Mouse (Mus musculus): ENCODE measurements around the gene Zfp771.

The Zfp771 gene

GRCm38 (mm10) chr7:127253821-127254769 lies 10.0 kb downstream of the Zfp771 start:
- peak; percentile 96 for DNase-seq

GRCm38 (mm10) chr7:127255008-127255407 lies 10.9 kb downstream of the Zfp771 start:
- no peak for DNase-seq

DNA sequence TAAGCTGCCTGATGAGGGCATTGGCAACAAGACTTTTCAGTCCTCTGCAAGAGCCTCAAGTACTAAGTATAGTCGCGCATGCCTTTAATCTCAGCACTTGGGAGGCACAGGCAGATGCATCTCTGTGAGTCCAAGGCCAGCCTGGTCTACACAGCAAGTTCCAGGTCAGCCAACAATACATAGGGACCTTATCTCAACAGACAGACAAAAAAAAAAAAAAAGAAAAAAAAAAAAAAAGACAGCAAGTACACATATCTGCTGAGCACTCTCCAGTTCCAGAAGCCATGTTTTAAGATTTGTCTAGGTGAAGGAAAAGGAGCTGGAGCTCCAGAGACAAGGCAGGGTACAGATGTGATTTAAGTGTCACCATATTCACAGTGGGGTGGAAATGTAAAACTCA lies 11.9 kb downstream of the Zfp771 start:
- DNase-seq: no peak

DNA sequence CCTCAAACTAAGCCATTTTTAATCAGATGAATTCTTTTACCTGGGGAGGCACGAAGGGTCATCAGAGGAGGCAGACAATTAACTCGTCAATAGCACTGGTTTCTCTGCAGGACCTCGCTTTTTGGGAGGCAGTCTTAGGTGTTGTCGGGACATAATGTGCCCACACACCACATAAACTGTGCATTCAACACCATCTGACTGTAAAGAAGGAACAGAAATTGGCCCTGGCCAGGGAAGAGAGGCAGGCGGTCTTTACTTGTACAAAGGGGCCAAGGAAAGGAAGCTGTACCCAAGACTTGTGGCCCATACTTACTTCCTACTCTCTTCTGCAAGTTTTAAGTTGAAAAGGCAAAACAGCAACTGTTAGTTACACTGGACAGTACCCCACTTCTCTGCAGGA lies 12.4 kb downstream of the Zfp771 start:
- no peak for DNase-seq

DNA sequence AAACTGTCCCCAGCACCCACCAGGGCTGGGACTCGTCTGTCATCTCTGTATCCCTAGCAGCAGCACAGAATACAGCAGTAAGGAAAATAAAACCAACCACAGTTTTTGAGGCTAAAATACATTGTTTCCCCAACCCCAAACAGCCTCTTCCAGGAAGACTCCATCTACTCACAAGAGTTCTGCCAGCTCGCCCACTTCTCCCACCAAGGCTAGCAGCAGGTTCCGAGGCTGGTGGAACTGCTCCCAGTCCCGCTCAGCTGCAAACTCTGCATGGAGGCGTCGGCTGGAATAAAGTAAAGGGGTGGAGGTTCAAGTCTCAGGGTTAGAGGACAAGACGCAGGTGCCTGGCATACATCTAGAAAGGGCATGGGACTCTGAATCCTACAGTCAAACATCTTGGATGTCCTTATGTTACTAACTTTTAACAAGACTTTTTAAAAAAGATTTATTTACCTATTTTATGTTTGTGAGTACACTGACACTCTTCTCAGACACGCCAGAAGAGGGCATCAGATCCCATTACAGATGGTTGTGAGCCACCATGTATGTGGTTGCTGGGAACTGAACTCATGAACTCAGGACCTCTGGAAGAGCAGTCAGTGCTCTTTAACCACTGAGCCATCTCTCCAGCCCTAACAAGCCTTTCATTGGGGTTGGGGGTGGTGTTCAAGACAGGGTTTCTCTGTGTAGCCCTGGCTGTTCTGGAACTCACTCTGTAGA lies 15.3 kb downstream of the Zfp771 start:
- DNase-seq: no peak

DNA sequence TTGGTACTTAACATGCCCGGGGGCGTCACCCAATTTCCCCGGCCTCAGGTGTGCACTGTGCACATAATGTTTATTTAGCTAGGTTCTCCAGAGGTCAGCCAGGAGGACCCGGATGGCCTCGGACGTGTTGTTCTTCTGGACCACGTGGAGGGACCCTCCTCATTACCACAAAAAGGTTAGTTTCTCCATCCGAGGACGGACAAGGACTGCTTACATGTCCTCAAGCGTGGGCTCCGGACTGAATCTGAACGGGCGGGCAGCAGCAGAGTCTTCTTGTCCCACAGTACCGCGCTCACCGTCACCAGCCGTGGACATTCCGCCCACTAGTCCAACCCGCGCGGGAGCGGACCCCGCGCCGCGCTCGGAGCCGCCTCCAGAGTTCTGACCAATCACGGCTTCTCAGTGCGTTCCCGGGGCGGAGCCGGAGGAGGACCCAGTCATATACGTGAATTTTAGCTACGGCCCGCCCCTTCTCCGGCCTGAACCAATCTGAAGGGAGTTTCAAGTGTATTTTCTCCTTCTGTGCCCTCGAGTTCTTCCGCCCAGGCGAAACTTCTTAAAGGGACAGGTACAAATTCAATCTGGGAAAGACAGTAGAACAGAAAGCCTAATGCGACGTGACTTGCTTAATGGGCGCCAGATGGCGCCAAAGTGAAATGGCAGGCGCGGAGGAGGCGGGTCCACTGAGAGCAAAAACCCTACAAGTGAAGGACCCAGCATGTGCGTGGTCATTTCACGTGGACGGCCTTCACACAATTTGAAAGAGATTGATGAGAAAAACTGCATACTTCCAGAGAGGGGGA lies 16.4 kb downstream of the Zfp771 start, which contains the start of gene Dctpp1:
Dctpp1 (minus strand) TSS at position 401 of the 803 bp plus-strand sequence.
- DNase-seq: peak; percentile 97

DNA sequence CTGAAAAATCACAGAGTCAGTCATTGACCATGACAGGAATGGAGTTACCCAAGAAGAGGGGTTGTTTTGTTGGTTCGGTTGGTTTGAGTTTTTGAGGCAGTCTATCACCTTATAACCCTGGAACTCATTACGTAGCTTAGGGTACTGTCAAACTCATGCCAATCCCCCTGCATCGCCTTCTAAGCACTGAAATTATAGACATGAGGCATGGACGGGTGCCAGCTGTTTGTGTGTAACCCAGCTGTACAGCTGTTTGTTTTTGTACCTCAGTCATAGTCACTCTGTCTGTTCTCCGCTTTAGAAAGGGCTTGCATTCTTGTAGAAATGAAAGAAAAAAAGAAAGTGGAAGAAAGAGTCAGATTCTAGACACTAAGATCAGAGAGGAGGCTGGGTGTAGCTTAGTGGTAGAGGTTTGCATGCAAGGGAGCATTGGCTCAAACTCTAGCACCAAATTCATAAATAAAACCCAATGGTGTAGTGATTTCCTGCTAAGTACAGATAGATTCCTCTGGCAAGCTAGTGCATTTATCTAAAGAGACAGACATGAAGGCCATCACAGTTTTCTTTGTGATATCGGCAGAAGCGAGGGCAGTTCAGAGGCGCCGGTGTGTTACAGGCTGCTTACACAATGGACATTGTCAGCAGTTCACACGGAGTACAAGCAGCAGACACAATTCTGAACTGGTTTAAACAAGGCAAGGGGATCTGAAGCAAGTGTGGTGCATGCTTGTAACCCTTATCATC lies 18.3 kb downstream of the Zfp771 start:
- DNase-seq: no peak

DNA sequence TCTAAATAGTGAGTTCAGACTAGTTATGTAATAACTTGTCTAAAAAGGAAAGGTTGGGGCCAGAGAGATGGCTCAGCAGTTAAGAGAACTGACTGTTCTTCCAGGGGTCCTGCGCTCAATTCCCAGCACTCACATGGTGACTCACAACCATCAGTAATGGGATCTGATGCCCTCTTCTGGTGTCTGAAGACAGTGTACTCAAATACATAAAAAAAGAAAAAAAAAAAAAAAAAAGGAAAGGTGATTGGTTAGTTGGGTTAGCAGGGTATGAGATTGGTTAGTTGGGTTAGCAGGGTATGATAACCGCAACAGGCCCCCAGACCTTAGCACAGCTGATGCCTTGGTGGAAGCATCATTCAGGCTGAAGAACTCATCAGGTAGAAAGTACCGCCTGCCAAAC lies 19.5 kb downstream of the Zfp771 start:
- no peak for DNase-seq

DNA sequence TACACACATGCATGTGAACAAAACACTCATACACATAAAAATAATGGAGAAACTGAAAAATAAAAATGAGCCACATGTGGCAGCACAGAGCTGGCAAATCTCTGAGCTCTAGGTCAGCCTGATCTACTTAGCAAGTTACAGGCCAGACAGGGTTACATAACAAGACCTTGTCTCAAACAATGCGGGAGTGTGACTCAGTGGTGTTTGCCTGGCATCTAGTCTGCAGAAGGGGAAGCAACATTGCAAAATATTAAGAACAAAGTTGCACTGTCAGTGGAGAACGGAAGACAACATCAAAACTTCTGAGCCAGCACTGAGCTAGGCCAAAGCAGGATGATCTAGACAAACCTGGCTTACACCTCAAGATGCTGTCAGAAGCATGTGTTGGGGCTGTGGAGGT lies 26.2 kb downstream of the Zfp771 start:
- no peak for DNase-seq

- DNase-seq: no peak
These were observed 26.6 kb downstream of the Zfp771 start for GRCm38 (mm10) chr7:127270666-127271065.

DNA sequence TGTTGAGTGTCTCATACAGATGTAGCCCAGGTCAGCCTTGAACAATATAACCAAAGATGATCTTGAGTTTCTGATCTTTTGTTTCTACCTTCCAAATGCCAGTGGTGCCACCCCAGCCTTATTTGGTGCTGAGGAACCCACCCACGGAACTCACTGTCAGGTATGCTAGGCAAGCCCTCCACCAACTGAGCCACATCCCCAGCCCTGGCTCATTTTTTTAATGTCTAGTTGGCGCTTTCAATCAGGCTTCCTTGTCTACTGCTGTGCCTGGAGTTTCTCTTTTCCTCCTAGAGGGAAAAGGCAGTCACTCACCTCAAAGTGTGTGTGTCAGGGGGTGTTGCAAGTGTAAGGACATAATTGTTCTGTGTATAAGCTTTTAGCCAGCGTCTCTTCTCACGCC lies 27.0 kb downstream of the Zfp771 start:
- DNase-seq: no peak

- DNase-seq: no peak
These were observed 28.5 kb downstream of the Zfp771 start for GRCm38 (mm10) chr7:127272566-127272965.

DNA sequence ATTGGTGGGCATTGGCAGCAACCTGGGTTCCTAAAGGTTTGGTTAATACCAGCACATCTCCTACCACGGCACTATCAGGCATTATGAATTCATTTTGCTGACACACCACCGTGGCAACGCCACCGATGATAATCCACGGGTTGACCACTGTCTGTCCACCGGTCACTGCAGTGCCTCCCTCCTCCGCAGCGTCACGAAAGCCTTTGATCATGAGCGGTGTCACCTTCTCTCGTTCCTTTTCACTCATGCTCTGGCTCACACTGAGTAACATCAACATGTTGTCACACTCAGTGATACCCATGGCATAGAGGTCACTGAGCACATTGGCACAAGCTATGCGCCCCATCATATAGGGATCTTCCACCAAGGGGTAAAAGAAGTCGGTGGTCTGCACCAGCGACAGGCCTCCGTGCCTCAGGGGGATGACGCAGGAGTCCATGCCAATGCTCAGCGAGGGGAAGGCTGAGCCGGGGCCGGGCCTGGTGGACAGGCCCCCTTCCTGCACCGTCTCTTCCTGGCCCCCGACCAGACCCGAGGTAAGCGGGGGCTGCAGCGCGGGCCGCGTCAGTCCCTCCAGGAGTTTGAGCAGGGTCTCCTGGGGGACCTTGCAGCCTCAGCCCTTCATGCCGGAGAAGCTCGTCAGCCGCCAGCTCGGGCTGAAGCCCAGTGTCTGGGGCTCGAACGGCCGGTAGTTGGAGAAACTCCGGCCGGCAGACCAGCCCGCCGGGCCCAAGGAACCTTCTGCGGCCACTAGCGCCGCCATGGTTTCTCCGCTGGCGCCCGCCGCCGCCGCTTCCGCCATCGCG lies 29.2 kb downstream of the Zfp771 start:
- no peak for DNase-seq

DNA sequence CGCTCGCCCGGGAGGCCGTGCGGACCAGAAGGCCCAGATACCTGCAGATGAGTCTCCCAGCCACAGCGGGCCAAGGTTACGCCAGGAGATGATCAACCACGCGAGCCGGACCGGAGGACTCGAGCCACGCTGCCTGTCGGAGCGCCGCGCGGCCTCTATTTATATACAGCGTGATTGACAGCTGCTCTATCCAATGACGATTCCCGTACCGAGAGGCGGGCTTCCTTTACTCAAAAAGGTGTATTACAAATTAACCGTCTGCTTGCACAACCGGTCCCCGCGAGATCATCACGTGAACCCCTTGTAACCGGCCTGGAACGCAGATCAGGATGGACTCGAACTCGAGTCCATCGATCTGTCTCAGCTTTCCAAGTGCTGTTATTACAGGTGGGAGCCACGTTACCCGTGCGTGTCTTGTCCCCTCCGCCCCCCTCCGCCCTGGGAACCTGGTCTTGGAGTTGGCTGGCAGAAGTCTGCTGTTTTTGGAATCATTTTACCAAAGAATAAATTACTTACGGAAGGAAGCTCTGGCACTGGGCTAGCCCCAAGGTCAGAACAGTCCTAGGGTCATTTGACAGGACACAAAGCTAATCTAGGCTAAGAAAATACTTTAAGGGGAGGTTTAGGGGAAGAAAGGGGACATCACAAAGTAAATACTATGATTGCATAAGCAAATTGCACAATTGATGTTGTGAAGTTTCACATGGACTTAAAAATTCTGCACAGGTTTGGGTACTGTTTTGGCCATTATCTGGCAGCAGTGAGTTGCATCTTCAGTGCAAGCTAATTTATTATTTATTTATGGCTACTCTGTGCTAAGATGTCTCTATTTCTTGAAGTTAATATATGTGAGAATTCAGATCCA lies 30.1 kb downstream of the Zfp771 start, which contains the start of gene Sephs2:
Sephs2 (minus strand) TSS at position 131 of the 865 bp plus-strand sequence.
- DNase-seq: peak; percentile 97

DNA sequence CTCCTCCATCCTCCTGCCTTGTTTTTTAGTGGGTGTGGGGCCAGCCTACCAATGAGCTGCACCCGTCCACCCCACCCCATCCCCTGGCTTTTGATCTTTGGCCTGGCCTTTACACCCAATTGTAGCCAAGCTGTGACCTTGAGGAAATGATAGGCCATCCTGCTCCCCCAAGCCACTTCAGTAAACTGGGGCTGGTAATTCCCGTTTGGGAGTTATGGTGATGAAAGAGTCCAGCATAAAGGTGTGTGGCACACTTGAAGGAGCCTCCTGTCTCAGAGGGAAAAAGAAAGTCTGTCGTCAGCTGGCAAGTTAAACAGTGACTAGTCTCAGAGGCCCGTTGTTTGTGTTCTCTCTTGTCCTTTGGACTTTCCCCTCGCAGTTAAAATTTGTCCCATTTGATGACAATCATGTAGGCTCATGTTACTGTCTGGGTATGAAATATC lies 32.5 kb downstream of the Zfp771 start:
- no peak for DNase-seq

GRCm38 (mm10) chr7:127278311-127278710 lies 34.2 kb downstream of the Zfp771 start:
- no peak for DNase-seq

DNA sequence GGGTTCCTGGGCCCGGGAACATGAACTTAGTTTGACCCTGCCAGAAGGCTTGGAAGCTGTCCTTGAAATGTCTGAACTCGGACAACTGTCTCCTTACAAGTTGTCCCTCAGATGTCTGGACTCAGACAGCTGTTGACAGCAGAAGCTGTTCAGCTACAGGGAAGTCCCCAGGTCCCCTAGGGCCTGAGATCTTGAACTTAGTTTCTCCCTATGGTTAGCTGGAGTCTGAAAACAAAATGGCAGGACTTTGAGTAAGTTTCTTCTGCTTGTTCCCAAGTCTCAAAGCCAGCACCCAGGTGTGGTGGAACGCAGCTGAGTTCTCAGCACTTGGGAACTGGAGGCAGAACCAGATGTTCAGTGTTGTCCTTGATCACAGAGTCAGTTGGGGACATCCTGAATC lies 36.0 kb downstream of the Zfp771 start:
- no peak for DNase-seq

- no peak for DNase-seq
These were observed 37.0 kb downstream of the Zfp771 start for GRCm38 (mm10) chr7:127281114-127281513.

DNA sequence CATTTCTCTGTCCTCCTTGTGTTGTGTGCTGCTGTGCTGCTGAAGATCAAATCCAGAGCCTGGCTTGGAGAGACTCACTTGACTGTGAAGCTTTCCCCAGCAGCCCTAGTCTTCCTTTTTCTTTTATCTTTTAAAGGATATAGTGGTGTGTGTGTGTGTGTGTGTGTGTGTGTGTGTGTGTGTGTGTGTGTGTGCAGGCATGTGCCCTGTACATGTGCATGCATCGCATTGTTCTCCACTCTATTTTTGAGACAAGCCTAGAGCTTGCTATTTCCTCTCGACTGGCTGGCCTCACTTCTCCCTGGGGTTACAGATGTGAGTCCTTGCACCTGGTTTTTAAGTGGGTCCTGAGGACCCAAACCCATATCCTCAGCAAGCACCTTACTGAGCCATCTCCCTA lies 38.1 kb downstream of the Zfp771 start:
- no peak for DNase-seq

DNA sequence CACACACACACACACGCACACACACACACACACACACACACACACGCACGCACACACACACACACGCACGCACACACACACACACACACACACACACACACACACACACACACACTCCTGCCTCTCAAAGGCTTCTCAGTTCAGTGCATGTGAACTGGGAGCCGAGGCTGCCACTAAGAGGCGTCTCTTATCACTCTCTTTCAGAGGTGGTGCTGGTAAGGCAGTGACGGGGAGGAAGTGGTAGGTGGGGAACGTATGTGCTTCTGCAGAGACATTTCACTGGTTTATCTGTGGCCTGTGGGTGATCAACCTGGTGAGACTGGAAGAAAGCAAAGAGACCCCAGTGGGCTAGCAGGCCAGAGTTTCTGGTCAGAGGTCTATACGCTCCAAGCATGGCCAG lies 41.1 kb downstream of the Zfp771 start:
- DNase-seq: no peak

All from cerebellum, adult 11 months (tissue).